Mouse (Mus musculus) stomach, postnatal 0 days (tissue): ENCODE measurements at regions not wholly inside any gene's neighbourhood (a gene's known extent, or its start where the extent isn't known, plus 50 kb on each side); places are given as distances from the start of the nearest gene placed in this dataset.

Experiments used
- CTCF ChIP-seq: IDR thresholded peaks from 2 replicates; pipeline ENCODE4 v1.5.1; 2016; ENCODE audit warnings: antibody characterized with exemption, low read depth, mild to moderate bottlenecking, moderate library complexity
- EP300 ChIP-seq: optimal IDR thresholded peaks from 2 replicates; pipeline ENCODE3; 2016; ENCODE audit warnings: antibody characterized with exemption

GRCm38 (mm10) chr3:132015205-132015604 lies 69.9 kb upstream of the Dkk2 start:
- TF ChIP-seq CTCF (no peak), EP300 (no peak)
